Mouse (Mus musculus) adrenal gland, adult 8-10 months (tissue): ENCODE measurements around the gene Tcta. TPM values are rescaled to one million over a fixed set of nuclear protein-coding genes. Genes with fewer than 3 reads are reported as not detected.
"Not testable (repeated sequence)": the region's sequence is repeated elsewhere in the genome, so short reads cannot be mapped to it uniquely, and the experiment has no call there.

Experiments
- DNase-seq: peaks from one replicate; pipeline ENCODE4 v3.0.0; 2022
- total RNA-seq, 4 experiments: library from RNA; stranded (reverse); gene quantifications; 2 replicates each; pipeline ENCODE4 v1.2.4; 2022

Tcta gene
- total RNA-seq, result 10 to 100 TPM; 56.0 to 68.0 (median 62.2) TPM

- peak; percentile 99 for DNase-seq
Observed at GRCm38 (mm10) chr9:108305629-108306520, at the start of gene Tcta, which contains the start of gene Rhoa. Gene Tcta, minus strand, starts transcription at chr9:108306160. Gene Rhoa, plus strand, starts transcription at chr9:108306129.

GRCm38 (mm10) chr9:108349727-108350126 is 43.8 kb upstream of the Tcta start:
- no peak for DNase-seq

DNA sequence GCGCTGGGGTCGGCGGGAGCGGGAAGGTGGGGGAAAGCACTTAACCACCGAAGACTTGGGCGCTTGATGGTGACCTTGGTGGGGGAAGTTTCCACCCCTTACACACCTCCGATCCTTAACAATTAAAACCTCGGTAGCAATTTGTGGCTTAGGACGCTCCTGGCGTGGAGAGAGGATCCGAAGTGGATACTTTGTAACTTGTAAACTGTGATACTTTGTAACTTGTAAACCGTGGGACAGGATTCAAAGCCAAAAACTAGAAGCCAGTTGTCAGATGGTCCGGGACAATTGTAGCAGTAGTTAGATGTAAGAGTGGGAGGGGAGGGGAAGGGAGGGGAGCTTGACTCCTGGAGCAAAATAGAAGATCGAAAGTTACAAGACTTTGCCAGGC is 42.3 kb upstream of the Tcta start:
- no peak for DNase-seq

GRCm38 (mm10) chr9:108347540-108348289 is 41.8 kb upstream of the Tcta start, which contains the start of gene Usp4:
Gene Usp4, plus strand, starts transcription at chr9:108347853.
- DNase-seq, result peak; percentile 79

DNA sequence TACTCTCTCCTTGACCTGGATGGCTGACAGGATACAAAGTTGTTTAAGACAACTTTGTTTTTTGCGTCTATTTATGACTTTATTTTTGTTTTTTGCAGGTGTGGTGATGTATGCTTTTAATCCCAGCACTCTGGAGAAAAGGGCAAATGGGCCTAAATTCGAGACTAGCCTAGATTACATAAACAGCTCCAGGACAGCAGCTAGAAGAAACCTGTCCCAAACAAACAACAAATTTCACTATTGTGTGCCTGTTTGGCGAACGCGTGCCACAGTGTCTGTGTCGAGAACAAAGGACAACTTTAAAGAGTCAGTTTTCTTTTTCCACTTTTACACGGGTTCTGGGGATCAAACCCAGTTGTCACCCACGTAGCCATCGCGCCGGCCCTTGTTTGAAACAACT is 41.1 kb upstream of the Tcta start:
- DNase-seq, result no peak

GRCm38 (mm10) chr9:108344471-108344870 is 38.5 kb upstream of the Tcta start:
- no peak for DNase-seq

- DNase-seq, result no peak
Observed at GRCm38 (mm10) chr9:108343835-108344234, 37.9 kb upstream of the Tcta start.

DNA sequence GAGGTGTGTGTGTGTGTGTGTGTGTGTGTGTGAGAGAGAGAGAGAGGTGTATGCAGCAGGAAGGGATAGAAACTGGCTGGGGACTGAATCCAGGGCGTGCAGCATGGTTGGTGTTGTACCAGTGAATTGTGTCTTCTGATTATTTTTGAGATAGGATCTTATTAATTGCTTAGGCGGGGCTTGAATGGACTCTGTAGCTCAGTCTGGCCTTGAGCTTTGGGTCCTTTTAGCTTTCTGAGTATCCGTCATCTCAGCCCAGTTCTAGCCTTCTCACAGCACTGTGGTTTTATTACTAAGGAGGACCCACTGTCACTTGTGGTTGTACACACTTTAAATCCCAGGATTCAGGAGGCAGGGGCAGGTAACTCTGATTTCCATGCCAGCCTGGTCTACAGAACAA is 37.4 kb upstream of the Tcta start:
- no peak for DNase-seq

- DNase-seq, result no peak
Observed at GRCm38 (mm10) chr9:108342301-108342831, 36.4 kb upstream of the Tcta start.

DNA sequence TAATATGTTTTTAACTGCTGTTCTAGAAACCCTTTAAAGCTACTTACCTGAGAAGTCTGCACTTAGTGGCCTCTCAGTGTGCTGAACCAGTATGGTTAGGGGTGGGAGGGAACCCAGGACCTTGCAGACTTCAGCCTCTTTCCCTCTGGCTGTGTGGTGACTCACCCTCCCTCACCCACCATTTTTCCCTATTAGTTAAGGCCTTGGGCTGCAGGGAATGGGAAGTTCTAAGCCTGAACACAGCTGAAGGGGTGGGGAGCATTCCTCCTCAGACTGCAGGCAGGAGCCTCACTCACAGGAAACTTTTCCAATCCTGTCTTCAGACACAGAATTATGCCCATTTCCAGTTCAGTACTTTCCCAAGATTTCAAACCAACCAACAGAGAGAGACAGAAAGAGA is 35.8 kb upstream of the Tcta start:
- no peak for DNase-seq

- DNase-seq, result no peak
Observed at GRCm38 (mm10) chr9:108341139-108341475, 35.1 kb upstream of the Tcta start.

- peak; percentile 59 for DNase-seq
Observed at GRCm38 (mm10) chr9:108340258-108341138, 34.5 kb upstream of the Tcta start.

DNA sequence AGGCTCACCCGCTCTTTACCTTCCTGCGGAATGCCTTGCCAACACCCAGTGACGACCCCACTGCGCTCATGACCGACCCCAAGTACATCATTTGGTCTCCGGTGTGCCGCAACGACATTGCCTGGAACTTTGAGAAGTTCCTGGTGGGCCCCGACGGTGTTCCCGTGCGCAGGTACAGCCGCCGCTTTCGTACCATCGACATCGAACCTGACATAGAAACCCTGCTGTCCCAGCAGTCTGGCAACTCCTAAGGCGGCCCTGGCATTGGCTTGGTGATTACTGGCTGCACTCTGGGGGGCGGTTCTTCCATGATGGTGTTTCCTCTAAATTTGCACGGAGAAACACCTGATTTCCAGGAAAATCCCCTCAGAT is 33.9 kb upstream of the Tcta start:
- DNase-seq, result peak; percentile 45

- DNase-seq, result peak; percentile 93
Observed at GRCm38 (mm10) chr9:108338886-108339781, 33.2 kb upstream of the Tcta start, which contains the start of gene Gpx1. Gene Gpx1, plus strand, starts transcription at chr9:108338903.

GRCm38 (mm10) chr9:108338551-108338885 is 32.6 kb upstream of the Tcta start:
- DNase-seq, result no peak

- DNase-seq, result no peak
Observed at GRCm38 (mm10) chr9:108337848-108338550, 32.0 kb upstream of the Tcta start.

- no peak for DNase-seq
Observed at GRCm38 (mm10) chr9:108325811-108326210, 19.9 kb upstream of the Tcta start.

DNA sequence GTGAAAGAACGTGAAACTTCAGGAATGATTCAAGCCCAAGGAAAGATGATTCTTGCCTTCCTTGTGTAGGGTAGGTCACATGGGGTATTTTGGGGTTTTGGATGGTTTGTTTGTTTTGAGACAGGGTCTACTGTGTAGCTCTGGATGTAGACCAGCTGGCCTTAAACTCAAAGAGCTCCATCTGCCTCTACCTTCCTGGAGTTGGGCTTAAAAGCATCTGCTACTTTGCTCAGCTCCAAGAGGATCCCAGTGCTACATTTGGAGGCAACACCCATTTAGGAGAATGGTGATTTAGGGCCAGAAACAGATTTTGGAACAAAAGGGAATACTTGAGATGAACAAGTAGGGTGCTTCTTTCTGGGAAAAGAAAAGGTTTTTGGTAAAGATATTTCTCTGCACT is 18.8 kb upstream of the Tcta start:
- no peak for DNase-seq

GRCm38 (mm10) chr9:108322054-108322453 is 16.1 kb upstream of the Tcta start:
- not testable (repeated sequence) for DNase-seq

DNA sequence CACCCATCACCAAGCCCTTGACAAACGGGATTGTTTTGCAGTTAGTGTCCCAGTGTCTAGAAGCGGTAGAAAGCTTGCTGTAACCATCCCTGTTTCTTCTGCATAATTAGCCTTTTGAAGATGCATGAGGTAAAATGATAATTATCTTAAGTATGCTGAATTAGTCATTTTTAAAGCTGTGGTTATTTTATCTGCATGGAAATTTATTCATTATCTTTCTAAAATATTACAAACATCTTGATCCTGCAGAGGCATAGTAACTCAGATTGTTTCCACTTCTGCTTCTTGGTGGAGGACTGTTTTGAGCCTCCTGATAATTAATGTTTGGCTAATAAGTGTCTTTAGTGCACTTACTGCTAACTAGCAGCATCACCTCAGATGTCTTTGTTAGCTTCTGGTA is 12.5 kb upstream of the Tcta start:
- no peak for DNase-seq

GRCm38 (mm10) chr9:108317572-108317971 is 11.6 kb upstream of the Tcta start:
- no peak for DNase-seq
